Mouse (Mus musculus) kidney, embryonic 16.5 days (tissue): ENCODE measurements around the gene Suclg2. TPM values are rescaled to one million over a fixed set of nuclear protein-coding genes. Genes with fewer than 3 reads are reported as not detected.

Experiments
- ATAC-seq: fragments of 200-750 bp; cut with Nextera tagmentation; 2 replicates; pipeline ENCODE4 v1.8.0; 2017; ENCODE audit warnings: moderate TSS enrichment; ENCODE audit not compliant: low FRiP score, low TSS enrichment
- H3K27ac ChIP-seq: fragments of 300-500 bp; sonication (generic); 2 replicates; pipeline ENCODE4 v1.5.1; 2014; ENCODE audit warnings: low read length
- H3K27me3 ChIP-seq: fragments of 300-500 bp; sonication (generic); 2 replicates; pipeline ENCODE4 v1.6.1; 2014; ENCODE audit warnings: low read length, control low read depth, mixed read lengths; ENCODE audit not compliant: insufficient read depth
- H3K36me3 ChIP-seq: fragments of 300-500 bp; sonication (generic); 2 replicates; pipeline ENCODE4 v1.6.1; 2014; ENCODE audit warnings: low read length, control low read depth, mixed read lengths; ENCODE audit not compliant: insufficient read depth
- H3K4me1 ChIP-seq: fragments of 300-500 bp; sonication (generic); 2 replicates; pipeline ENCODE4 v1.6.1; 2014; ENCODE audit warnings: low read length, control low read depth, mixed read lengths; ENCODE audit not compliant: insufficient read depth
- H3K4me2 ChIP-seq: fragments of 300-500 bp; sonication (generic); replicated peaks from 2 replicates; pipeline ENCODE4 v1.6.1; 2014; ENCODE audit warnings: low read depth, low read length
- H3K4me3 ChIP-seq: fragments of 300-500 bp; sonication (generic); 2 replicates; pipeline ENCODE4 v1.5.1; 2014; ENCODE audit warnings: mild to moderate bottlenecking, low read length
- H3K9ac ChIP-seq: fragments of 300-500 bp; sonication (generic); replicated peaks from 2 replicates; pipeline ENCODE4 v1.6.1; 2014; ENCODE audit warnings: low read length
- H3K9me3 ChIP-seq: fragments of 300-500 bp; sonication (generic); 2 replicates; pipeline ENCODE4 v1.6.1; 2016; ENCODE audit warnings: low read length, control low read depth
- WGBS: fragments of 180-500 bp; shearing (Covaris S2); extraction: QIAGEN DNeasy Blood & Tissue Kit; methylation state at CpG from one replicate; pipeline ENCODE4 v1.1.7; 2014; 5-methylcytosine and 5-hydroxymethylcytosine counted together
- polyA plus RNA-seq: library from polyadenylated mRNA; unstranded; fragments of >200 nt; fragmentation: Nextera tagmentation; extraction: Ambion mirVana; gene quantifications from 2 replicates; pipeline ENCODE4 v1.2.1, GENCODE M21; 2015

Gene Suclg2
- polyA plus RNA-seq, 1 experiment from 2014 or later: 128 TPM

DNA sequence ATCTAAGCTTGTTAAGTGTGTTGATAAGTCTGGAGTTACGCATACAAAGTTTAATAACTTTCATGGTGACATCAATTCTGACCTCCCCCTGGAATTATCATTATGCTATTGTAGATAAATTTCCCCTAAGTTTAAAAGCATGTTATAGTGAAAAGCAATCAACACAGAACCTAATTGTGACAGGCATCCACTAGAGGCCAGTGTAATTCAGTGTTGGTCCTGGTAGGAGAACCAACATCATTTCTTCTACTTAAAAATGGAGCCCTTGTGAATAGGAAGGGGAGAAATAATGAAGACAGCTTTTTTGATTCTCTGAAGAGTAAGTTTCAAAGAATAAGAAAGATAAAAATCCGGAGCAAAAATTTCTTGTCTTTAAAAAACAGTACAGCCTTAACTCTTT, 200.2 kb downstream of the Suclg2 start:
- H3K27me3 ChIP-seq: no peaks in the 10 kb centered on the region
- H3K4me2 ChIP-seq: no peak overlapping the region
- ATAC-seq: no peak
- peaks cover 13% of the 10 kb centered on the region; the same call in 1 of the 2 replicates for H3K4me1 ChIP-seq
- no peaks in the 10 kb centered on the region; the same call in 1 of the 2 replicates for H3K36me3 ChIP-seq
- H3K9ac ChIP-seq: no peak overlapping the region
- no peaks in the 10 kb centered on the region for H3K9me3 ChIP-seq
- H3K27ac ChIP-seq: no peak overlapping the region
- H3K4me3 ChIP-seq: no peak overlapping the region
- WGBS: 86% methylated on average over 2 of the region's 2 CpGs

GRCm38 (mm10) chr6:95515721-95516120, 202.9 kb downstream of the Suclg2 start:
- H3K4me1 ChIP-seq: peaks cover 13% of the 10 kb centered on the region; the same call in 1 of the 2 replicates
- no peaks in the 10 kb centered on the region for H3K9me3 ChIP-seq
- H3K4me3 ChIP-seq: no peak overlapping the region
- no peak overlapping the region for H3K9ac ChIP-seq
- no peak overlapping the region for H3K27ac ChIP-seq
- 66% methylated on average over 5 of the region's 5 CpGs for WGBS
- H3K27me3 ChIP-seq: no peaks in the 10 kb centered on the region
- no peak overlapping the region for H3K4me2 ChIP-seq
- peaks cover 4% of the 10 kb centered on the region; the same call in 1 of the 2 replicates for H3K36me3 ChIP-seq
- ATAC-seq: no peak

- no peaks in the 10 kb centered on the region for H3K27me3 ChIP-seq
- H3K4me3 ChIP-seq: no peak overlapping the region
- ATAC-seq: no peak
- peaks cover 13% of the 10 kb centered on the region; the same call in 1 of the 2 replicates for H3K4me1 ChIP-seq
- no peak overlapping the region for H3K9ac ChIP-seq
- H3K4me2 ChIP-seq: no peak overlapping the region
- H3K36me3 ChIP-seq: peaks cover 4% of the 10 kb centered on the region; the same call in 1 of the 2 replicates
- WGBS: 75% methylated on average over 10 of the region's 10 CpGs
- H3K9me3 ChIP-seq: no peaks in the 10 kb centered on the region
- no peak overlapping the region for H3K27ac ChIP-seq
Measured at GRCm38 (mm10) chr6:95514726-95515125, 203.9 kb downstream of the Suclg2 start.

DNA sequence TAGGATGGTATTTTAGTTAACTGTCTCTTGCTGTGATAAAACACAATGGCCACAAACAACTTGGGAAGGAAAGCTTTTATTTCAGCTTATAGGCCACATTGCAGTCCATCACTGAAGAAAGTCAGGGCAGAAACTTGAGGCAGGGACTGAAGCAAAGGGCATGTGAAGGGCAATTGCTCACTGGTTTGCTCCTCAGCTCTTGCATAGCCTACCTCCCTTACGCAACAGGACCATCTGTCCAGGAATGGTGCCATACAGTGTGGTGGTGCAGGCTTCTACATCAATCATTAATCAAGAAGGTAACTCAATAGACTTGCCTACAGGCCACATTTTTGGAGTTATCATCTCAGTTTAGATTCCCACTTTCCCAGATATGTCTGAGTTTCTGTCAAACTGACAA, 206.9 kb downstream of the Suclg2 start:
- no peaks in the 10 kb centered on the region for H3K27me3 ChIP-seq
- no peak for ATAC-seq
- 96% methylated on average over 1 of the region's 1 CpGs for WGBS
- H3K9ac ChIP-seq: no peak overlapping the region
- H3K9me3 ChIP-seq: 0 out of 2 replicates have a peak, but pooled peaks cover 3% of the 10 kb centered on the region
- H3K4me3 ChIP-seq: no peak overlapping the region
- no peak overlapping the region for H3K27ac ChIP-seq
- no peak overlapping the region for H3K4me2 ChIP-seq
- peaks cover 4% of the 10 kb centered on the region; the same call in 1 of the 2 replicates for H3K36me3 ChIP-seq
- peaks cover 8% of the 10 kb centered on the region; the same call in 1 of the 2 replicates for H3K4me1 ChIP-seq

DNA sequence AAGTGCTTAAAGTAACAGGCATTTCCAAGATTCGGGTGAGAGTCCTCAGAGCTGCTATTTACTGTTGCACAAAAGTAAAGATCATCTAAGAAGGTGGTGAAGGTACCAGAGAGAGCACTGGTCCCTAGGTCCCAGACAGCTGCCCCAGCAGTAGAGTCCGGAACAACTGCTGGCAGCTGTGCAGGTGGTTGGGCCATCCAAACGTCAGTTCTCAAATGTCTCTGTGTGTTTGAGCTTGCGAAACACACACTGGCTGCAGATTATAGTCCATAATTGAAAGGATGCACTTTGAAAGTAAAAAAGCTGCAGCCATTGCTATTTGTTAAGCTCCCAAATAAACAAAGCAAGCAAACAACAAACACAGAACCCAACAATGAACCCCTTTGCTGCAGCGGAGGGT, 217.8 kb downstream of the Suclg2 start:
- ATAC-seq: no peak
- whole genome bisulfite sequencing: 67% methylated on average over 5 of the region's 5 CpGs
- H3K4me2 ChIP-seq: no peak overlapping the region
- H3K9ac ChIP-seq: no peak overlapping the region
- H3K36me3 ChIP-seq: no peaks in the 10 kb centered on the region
- H3K27ac ChIP-seq: no peak overlapping the region
- H3K27me3 ChIP-seq: no peaks in the 10 kb centered on the region
- H3K9me3 ChIP-seq: no peaks in the 10 kb centered on the region
- H3K4me1 ChIP-seq: peaks cover 14% of the 10 kb centered on the region
- H3K4me3 ChIP-seq: no peak overlapping the region

DNA sequence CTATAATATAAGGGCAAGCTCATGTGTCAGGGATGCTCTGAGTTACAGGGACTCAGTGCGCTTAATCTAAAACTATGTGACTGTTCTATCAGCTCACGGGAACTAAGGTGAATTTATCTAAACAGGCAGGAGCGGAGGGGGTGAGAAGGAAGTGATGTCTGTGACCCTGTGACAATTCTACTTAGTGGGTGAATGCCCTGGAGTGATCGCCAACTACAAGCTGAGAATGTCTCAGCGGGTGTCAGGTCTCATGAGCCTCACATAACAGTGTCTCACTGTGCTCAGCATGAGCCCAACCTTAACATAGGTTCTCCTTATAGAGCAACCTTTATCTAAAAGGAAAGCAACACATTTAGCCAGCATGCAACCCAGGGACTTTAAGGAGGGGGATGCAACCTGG, 219.0 kb downstream of the Suclg2 start:
- Histone ChIP-seq H3K4me2 (no peak overlapping the region), H3K27ac (0 out of 2 replicates have a peak overlapping the region, but pooled peaks have one; percentile 34), H3K9ac (no peak overlapping the region), H3K27me3 (no peaks in the 10 kb centered on the region), H3K4me1 (peaks cover 14% of the 10 kb centered on the region), H3K36me3 (no peaks in the 10 kb centered on the region), H3K9me3 (no peaks in the 10 kb centered on the region), H3K4me3 (no peak overlapping the region)
- no peak for ATAC-seq
- 53% methylated on average over 5 of the region's 5 CpGs for WGBS

DNA sequence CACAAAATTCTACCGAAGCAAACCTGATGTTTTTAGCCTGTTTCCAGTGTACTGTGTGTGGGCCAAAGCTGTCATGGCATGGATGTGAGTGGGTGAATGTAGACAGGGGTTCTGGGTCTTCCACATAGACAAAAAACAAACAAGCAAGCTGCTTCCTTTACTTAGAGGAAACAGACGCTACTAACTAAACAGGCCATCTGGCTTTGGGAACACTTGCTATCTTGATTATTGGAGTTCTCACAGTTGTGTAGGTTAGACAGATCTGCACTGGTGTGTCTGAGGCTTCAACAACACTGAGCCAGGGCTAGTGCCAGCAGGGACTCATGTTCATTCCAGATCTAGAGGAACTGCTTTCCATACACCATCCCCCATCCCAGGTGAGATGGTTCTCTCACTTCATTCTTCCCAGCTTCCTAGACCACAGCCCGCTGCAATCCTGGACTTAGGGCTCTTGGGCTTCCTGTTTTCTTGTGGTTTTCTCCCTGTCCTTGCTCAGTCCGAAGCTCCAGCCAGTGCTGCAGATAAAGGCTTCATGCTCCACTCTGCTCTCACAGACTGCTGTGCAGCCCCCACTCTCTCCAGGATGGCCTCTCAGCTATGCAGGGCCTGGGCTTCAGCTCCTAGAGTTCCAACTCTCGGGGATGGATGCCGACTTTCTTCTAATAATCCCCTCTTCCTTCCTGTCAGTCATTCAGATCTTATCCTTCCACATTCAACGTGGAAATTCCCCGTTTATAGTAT, 226.2 kb downstream of the Suclg2 start:
- Histone ChIP-seq H3K36me3 (peaks cover 6% of the 10 kb centered on the region; the same call in 1 of the 2 replicates), H3K4me2 (no peak overlapping the region), H3K4me3 (no peak overlapping the region), H3K27ac (no peak overlapping the region), H3K9me3 (no peaks in the 10 kb centered on the region), H3K9ac (no peak overlapping the region), H3K27me3 (no peaks in the 10 kb centered on the region), H3K4me1 (no peaks in the 10 kb centered on the region)
- no peak for ATAC-seq
- whole genome bisulfite sequencing: 73% methylated on average over 8 of the region's 8 CpGs

GRCm38 (mm10) chr6:95491043-95491442, 227.6 kb downstream of the Suclg2 start:
- no peak overlapping the region for H3K27ac ChIP-seq
- no peak overlapping the region for H3K4me3 ChIP-seq
- no peaks in the 10 kb centered on the region for H3K9me3 ChIP-seq
- no peaks in the 10 kb centered on the region for H3K27me3 ChIP-seq
- H3K9ac ChIP-seq: no peak overlapping the region
- ATAC-seq: no peak
- no peak overlapping the region for H3K4me2 ChIP-seq
- H3K4me1 ChIP-seq: no peaks in the 10 kb centered on the region
- 78% methylated on average over 2 of the region's 2 CpGs for WGBS
- H3K36me3 ChIP-seq: peaks cover 6% of the 10 kb centered on the region; the same call in 1 of the 2 replicates

DNA sequence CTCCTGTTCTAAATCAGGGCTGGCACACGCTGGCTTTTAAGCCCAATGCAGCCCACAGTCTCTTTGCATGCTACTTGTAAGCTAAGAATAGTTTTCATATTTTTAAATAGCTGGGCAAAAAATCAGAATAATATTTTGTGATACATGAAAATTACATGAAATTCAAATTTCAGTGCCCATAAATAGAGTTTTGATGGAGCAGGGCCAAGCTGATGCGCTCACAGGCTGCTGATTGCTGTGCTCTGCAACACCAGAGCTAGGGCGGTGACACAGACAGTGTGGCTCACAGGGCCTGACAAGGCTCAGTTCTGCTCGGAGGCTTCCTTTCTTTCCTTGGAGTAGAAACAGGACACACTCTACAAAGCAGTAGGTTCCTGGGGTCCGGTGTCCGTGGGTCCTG, 232.8 kb downstream of the Suclg2 start:
- Histone ChIP-seq H3K27ac (no peak overlapping the region), H3K9me3 (no peaks in the 10 kb centered on the region), H3K36me3 (peaks cover 11% of the 10 kb centered on the region; the same call in 1 of the 2 replicates), H3K4me3 (no peak overlapping the region), H3K4me2 (no peak overlapping the region), H3K27me3 (no peaks in the 10 kb centered on the region), H3K4me1 (no peaks in the 10 kb centered on the region), H3K9ac (no peak overlapping the region)
- ATAC-seq: no peak
- WGBS: 94% methylated on average over 6 of the region's 6 CpGs

DNA sequence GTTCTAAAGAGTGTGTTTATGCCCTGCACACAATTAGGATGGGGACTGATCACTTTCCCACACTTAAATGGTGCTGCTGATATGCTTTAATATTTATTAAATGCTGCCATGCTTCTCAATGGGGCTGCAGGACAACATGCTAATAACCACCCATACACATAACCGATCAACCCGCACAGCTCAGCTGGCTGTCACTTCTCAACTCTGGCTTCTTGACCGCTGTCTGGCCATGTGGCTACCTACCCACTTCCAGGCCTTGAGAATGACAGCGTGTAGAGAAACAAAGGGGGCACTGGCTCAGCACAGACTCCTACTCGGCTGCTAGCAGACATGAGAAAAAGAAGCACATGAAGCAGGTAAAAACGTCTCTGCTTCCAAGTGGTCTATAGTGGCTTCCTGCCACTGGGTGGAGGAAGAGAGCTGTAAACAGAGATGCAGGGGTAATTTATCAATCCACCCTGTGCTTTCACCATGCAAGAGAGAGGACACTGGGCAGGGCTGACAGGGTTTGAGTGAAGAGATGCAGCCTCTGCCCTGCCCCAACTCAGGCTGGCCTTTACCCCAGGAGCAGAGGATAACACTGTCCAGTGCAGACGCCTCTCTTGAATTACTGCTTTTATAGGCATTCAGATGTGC, 234.3 kb downstream of the Suclg2 start:
- whole genome bisulfite sequencing: 50% methylated on average over 7 of the region's 7 CpGs
- ATAC-seq: peak; percentile 84

More for the DNA sequence above, 234.3 kb downstream of the Suclg2 start:
- H3K9me3 ChIP-seq: no peaks in the 10 kb centered on the region
- H3K9ac ChIP-seq: no peak overlapping the region
- H3K27me3 ChIP-seq: no peaks in the 10 kb centered on the region
- no peak overlapping the region for H3K4me3 ChIP-seq
- no peaks in the 10 kb centered on the region for H3K4me1 ChIP-seq
- H3K4me2 ChIP-seq: no peak overlapping the region
- peaks cover 11% of the 10 kb centered on the region; the same call in 1 of the 2 replicates for H3K36me3 ChIP-seq
- no peak overlapping the region for H3K27ac ChIP-seq
